Comparison of ENCODE assay signal across 11 mouse cellular contexts in genomic region chr8:122667854-122668253, GRCm38 (mm10). TPM values are rescaled to one million over a fixed set of nuclear protein-coding genes. Genes with fewer than 3 reads are reported as not detected.
DNase-seq lines count a peak whose midpoint lies in the region; ATAC-seq lines count a peak whose summit lies in the region.
"Had no signal": no experiment of that assay in that cellular context is flagged by ENCODE, and none has a peak within 500 bp of the region (broad histone marks: within the 10 kb centered on the region; RNA-seq: fewer than 3 reads in every experiment).

No protein-coding gene starts in this region.

- peaks cover 92% of the 10 kb centered on the region for H3K27me3 ChIP-seq in forebrain, embryonic 10.5 days (ENCODE audit: poor library complexity, severe bottlenecking)
- peaks cover 9% of the 10 kb centered on the region; the same call in 1 of the 2 replicates for H3K27me3 ChIP-seq in heart, embryonic 11.5 days (ENCODE audit: control insufficient read depth, insufficient read depth, low read length)

- H3K27ac ChIP-seq in forebrain, embryonic 10.5 days, result no peak overlapping the region
- no peak overlapping the region for H3K27ac ChIP-seq in heart, embryonic 11.5 days (ENCODE audit: low read depth, low read length)

- 80% methylated on average over 11 of the region's 11 CpGs for WGBS in forebrain, embryonic 10.5 days
- 70% methylated on average over 11 of the region's 11 CpGs for WGBS in heart, embryonic 11.5 days (ENCODE audit: insufficient replicate concordance)

- H3K9me3 ChIP-seq in forebrain, embryonic 10.5 days, result no peaks in the 10 kb centered on the region
- no peaks in the 10 kb centered on the region for H3K9me3 ChIP-seq in heart, embryonic 11.5 days (replicated peaks; ENCODE audit: control insufficient read depth, low read length)
- H3K9me3 ChIP-seq: limb, embryonic 15.5 days had no signal

- peaks cover 63% of the 10 kb centered on the region for H3K4me1 ChIP-seq in forebrain, embryonic 10.5 days
- peaks cover 46% of the 10 kb centered on the region for H3K4me1 ChIP-seq in heart, embryonic 11.5 days (ENCODE audit: control insufficient read depth, insufficient read depth, low read length)

- H3K9ac ChIP-seq in heart, embryonic 11.5 days (ENCODE audit: low read depth, low read length), result no peak overlapping the region
- H3K9ac ChIP-seq: limb, embryonic 15.5 days had no signal

- no peak for ATAC-seq in heart, embryonic 11.5 days (replicated peaks; ENCODE audit: insufficient number of reproducible peaks, low FRiP score, low TSS enrichment)

- H3K36me3 ChIP-seq in forebrain, embryonic 10.5 days (replicated peaks), result no peaks in the 10 kb centered on the region
- H3K36me3 ChIP-seq in heart, embryonic 11.5 days (ENCODE audit: control insufficient read depth, insufficient read depth, low read length), result no peaks in the 10 kb centered on the region
- H3K36me3 ChIP-seq: limb, embryonic 15.5 days had no signal

- DNase-seq in layer of hippocampus, adult 11-12 months (ENCODE audit: low spot score), result peak; percentile 66
- no peak for DNase-seq in layer of hippocampus, adult 9-10 months (ENCODE audit: low spot score)
- DNase-seq in NIH3T3 (ENCODE audit: low read depth), result peak; percentile 23
- DNase-seq in adrenal gland, postnatal 36 days, result peak; percentile 70 to 79
- peak; percentile 48 to 52 for DNase-seq in layer of hippocampus, postnatal 36 days
- no peak for DNase-seq in forebrain, embryonic 10.5 days (ENCODE audit: extremely low spot score, low spot score)
- DNase-seq: lung, postnatal 36 days; thymus, postnatal 14 days had no signal

- H3K4me2 ChIP-seq in heart, embryonic 11.5 days, result no peak overlapping the region
- H3K4me2 ChIP-seq: limb, embryonic 15.5 days had no signal

- H3K4me3 ChIP-seq in forebrain, embryonic 10.5 days, result no peak overlapping the region
- H3K4me3 ChIP-seq in heart, embryonic 11.5 days (ENCODE audit: low read depth, low read length), result no peak overlapping the region
- H3K4me3 ChIP-seq: limb, embryonic 15.5 days had no signal

RNA-seq across cellular contexts. Expression of gene Cbfa2t3, which starts 31.1 kb away (rescaled TPM):
- 10 to 100 TPM in 1 of 2 experiments, 1 to 10 TPM in 1; 8.7 to 13.7 TPM for total RNA-seq in adrenal gland, postnatal 36 days (2021)
- 10 to 100 TPM; 47.2 to 50.2 TPM for total RNA-seq in layer of hippocampus, postnatal 36 days (2021)
- 1.6 and 2.4 TPM in 2 replicates for polyA plus RNA-seq in forebrain, embryonic 10.5 days (2016; fragmentation: Nextera tagmentation; extraction: Ambion mirVana)
- 5.2 and 5.4 TPM in 2 replicates for polyA plus RNA-seq in heart, embryonic 11.5 days (2014; fragmentation: Nextera tagmentation; extraction: Ambion mirVana)

RNA-seq across cellular contexts. Expression of gene Pabpn1l, which starts 45.3 kb away (rescaled TPM):
- not detected for total RNA-seq in adrenal gland, postnatal 36 days (2021)
- under 1 TPM in 1 of 2 experiments, not detected in 1; 0.35 TPM for total RNA-seq in layer of hippocampus, postnatal 36 days (2021)
- not detected in 2 replicates for polyA plus RNA-seq in forebrain, embryonic 10.5 days (2016; fragmentation: Nextera tagmentation; extraction: Ambion mirVana)
- not detected in 2 replicates for polyA plus RNA-seq in heart, embryonic 11.5 days (2014; fragmentation: Nextera tagmentation; extraction: Ambion mirVana)
- polyA plus RNA-seq: heart, embryonic 14.5 days; limb, embryonic 15.5 days had no signal

RNA-seq across cellular contexts. Expression of gene Trappc2l, which starts 56.4 kb away (rescaled TPM):
- total RNA-seq in adrenal gland, postnatal 36 days (2021), result 10 to 100 TPM; 49.9 to 64.4 TPM
- total RNA-seq in layer of hippocampus, postnatal 36 days (2021), result 10 to 100 TPM; 79.1 to 87.3 TPM
- 41.0 and 44.1 TPM in 2 replicates for polyA plus RNA-seq in forebrain, embryonic 10.5 days (2016; fragmentation: Nextera tagmentation; extraction: Ambion mirVana)
- 49.8 and 60.0 TPM in 2 replicates for polyA plus RNA-seq in heart, embryonic 11.5 days (2014; fragmentation: Nextera tagmentation; extraction: Ambion mirVana)

RNA-seq across cellular contexts. Expression of gene Galns, which starts 56.6 kb away (rescaled TPM):
- 1 to 10 TPM; 6.0 to 6.8 TPM for total RNA-seq in adrenal gland, postnatal 36 days (2021)
- 10 to 100 TPM in 1 of 2 experiments, 1 to 10 TPM in 1; 9.5 to 11.4 TPM for total RNA-seq in layer of hippocampus, postnatal 36 days (2021)
- 4.6 and 5.5 TPM in 2 replicates for polyA plus RNA-seq in forebrain, embryonic 10.5 days (2016; fragmentation: Nextera tagmentation; extraction: Ambion mirVana)
- 11.4 and 12.3 TPM in 2 replicates for polyA plus RNA-seq in heart, embryonic 11.5 days (2014; fragmentation: Nextera tagmentation; extraction: Ambion mirVana)

Comparison
In these comparisons a context has a peak if more than half of its experiments do, and no peak if none do; other contexts are left out.
1. DNase-seq: peak in layer of hippocampus, adult 11-12 months (single experiment), NIH3T3 (single experiment), adrenal gland, postnatal 36 days (2 of 2) and layer of hippocampus, postnatal 36 days (2 of 2); none in layer of hippocampus, adult 9-10 months (single experiment) and forebrain, embryonic 10.5 days (single experiment).